Mouse (Mus musculus): ENCODE results near the gene Olfr704.
"Not testable (repeated sequence)": the region's sequence is repeated elsewhere in the genome, so short reads cannot be mapped to it uniquely, and the experiment has no call there.

Gene Olfr704

DNA sequence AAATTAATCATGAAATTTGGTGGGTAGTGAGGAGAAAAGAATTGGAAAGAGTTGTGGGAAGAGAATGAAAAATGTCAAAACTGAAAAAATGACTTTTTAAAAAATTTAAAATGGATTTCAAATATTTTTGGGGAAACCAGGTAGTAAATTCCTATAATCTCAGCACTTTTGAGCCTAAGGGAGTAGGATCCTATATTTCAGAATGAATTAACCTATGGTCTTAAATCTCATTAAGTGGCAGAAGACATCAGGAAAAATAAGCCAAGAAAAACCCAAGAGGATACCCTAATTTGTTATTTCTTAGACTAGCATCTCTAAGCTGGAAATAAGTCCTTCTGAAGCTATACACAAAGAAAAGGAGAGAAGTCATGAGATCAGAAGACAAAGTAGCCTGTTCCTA is at the start of gene Olfr704:
Gene Olfr704 (plus strand): TSS at position 301 of the 400 bp plus-strand sequence.
- no peak for DNase-seq (ENCODE audit: low spot score in 2 of 2)

DNA sequence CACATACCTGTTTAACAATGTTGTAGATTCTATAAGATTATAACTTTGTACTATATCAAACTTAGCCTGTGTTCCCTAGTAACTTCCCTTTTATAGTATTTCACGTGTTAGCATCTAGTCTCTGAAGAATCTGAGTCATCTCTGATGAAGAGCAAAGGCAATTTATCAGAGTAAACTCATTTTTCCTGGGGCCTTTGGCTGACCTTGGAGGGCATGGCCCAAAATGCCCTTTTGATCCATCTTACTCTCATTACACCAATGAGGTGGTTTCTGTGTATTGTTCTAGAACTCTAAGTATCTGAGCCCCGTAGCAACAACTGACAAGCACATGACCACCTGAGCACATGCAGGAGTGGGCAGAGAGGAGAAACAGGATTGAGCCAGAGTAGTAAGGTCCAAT is 49.2 kb upstream of the Olfr704 start, which contains the start of gene Olfr701:
Gene Olfr701 (plus strand): TSS at position 301 of the 400 bp plus-strand sequence.
- DNase-seq (ENCODE audit: low spot score in 2 of 2) = no peak

- DNase-seq (ENCODE audit: low spot score in 2 of 2) = no peak
These were observed 47.2 kb upstream of the Olfr704 start for GRCm38 (mm10) chr7:106815775-106816174.

DNA sequence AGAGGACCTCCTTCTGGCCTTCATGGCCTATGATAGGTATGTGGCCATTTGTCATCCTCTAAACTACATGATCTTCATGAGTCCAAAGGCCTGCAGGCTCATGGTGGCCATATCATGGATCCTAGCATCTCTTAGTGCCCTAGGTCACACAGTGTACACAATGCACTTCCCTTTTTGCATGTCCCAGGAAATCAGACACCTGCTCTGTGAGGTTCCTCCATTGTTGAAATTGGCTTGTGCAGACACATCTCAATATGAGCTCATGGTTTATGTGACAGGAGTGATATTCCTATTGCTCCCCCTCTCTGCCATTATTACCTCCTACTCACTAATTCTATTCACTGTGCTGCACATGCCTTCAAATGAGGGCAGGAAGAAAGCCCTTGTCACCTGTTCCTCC is 44.6 kb upstream of the Olfr704 start:
- DNase-seq (ENCODE audit: low spot score in 2 of 2) = no peak

- no peak for DNase-seq (ENCODE audit: low spot score in 2 of 2)
These were observed 29.2 kb upstream of the Olfr704 start, which contains the start of gene Olfr702 for GRCm38 (mm10) chr7:106833793-106834192. Gene Olfr702, minus strand, starts transcription at chr7:106833893.

- DNase-seq (ENCODE audit: low spot score in 2 of 2) = no peak
These were observed 19.9 kb upstream of the Olfr704 start, which contains the start of gene Olfr703 for GRCm38 (mm10) chr7:106843060-106843459. Gene Olfr703, plus strand, starts transcription at chr7:106843360.

DNA sequence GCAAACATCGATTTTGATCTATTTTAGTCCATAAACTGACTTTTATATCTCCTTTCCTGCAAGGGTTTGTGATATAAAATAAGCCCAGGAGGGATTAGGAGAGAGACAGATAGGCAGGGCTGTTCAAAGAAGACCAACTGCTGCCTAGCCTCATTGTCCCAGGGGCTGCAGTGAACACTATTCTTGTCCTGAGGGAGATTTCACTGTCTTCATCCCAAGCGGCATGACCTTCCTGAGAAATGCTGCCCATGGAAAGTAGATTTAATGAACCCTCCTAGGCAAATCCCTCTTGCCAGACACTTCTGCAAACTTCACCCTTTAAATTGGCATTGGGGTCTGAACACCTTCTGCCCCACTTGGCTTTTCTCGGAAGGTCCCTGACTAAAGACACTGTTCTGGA is 13.8 kb downstream of the Olfr704 start, which contains the start of gene Olfr705:
Gene Olfr705 (minus strand): TSS at position 101 of the 400 bp plus-strand sequence.
- DNase-seq (ENCODE audit: low spot score in 2 of 2) = no peak

- DNase-seq (ENCODE audit: low spot score in 2 of 2) = no peak
These were observed 25.1 kb downstream of the Olfr704 start, which contains the start of gene Olfr706 for GRCm38 (mm10) chr7:106888062-106888461. Gene Olfr706, minus strand, starts transcription at chr7:106888162.

DNA sequence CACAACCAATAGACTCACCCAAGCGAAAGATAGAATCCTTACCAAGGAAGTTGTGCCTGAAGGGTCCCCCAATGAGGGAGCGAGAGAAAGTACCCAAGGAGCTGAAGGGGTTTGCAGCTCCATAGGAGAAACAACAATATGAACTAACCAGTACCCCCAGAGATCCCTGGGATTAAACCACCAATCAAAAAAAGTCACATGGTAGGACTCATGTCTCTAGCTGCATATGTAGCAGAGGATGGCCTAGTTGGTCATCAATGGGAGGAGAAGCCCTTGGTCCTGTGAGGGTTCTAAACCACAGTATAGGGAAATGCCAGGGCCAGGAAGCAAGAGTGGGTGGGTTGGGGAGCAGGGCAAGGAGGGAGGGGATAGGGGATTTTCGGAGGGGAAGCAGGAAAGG is 38.2 kb downstream of the Olfr704 start, which contains the start of gene Olfr707:
Gene Olfr707 (minus strand): TSS at position 101 of the 400 bp plus-strand sequence.
- not testable (repeated sequence) for DNase-seq (ENCODE audit: low spot score in 2 of 2)

DNA sequence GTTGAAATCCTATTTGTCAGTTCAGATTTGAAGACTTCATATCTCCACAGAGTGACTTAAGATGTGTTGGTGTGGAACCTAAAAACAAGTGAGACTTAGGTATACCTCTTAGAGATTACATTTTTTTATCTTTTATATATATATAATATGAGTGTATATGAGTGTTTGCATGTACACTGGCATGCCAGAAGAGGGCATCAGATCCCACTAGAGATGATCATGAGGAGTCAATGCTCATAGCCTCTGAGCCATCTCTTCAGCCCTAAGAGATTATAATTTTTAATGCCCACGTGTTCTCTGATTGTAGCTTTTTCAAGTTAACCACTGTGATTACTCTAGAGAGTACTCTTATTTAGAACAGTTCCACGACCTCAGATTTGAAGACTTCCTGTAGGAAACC is 44.7 kb downstream of the Olfr704 start, which contains the start of gene Olfr1532-ps1:
Gene Olfr1532-ps1 (plus strand): TSS at position 326 of the 400 bp plus-strand sequence.
- no peak for DNase-seq (ENCODE audit: low spot score in 2 of 2)

Measured in right cerebral cortex, adult 2 months (tissue).